Mouse (Mus musculus) kidney, postnatal 25 days (tissue): ENCODE measurements at regions not wholly inside any gene's neighbourhood (a gene's known extent, or its start where the extent isn't known, plus 50 kb on each side); places are given as distances from the start of the nearest gene placed in this dataset.

ENCODE experiments used
- DNase-seq, 2 experiments: peaks; one replicate each; pipeline ENCODE4 v3.0.0; 2021; ENCODE audit warnings: mixed read lengths in 2 of 2

DNA sequence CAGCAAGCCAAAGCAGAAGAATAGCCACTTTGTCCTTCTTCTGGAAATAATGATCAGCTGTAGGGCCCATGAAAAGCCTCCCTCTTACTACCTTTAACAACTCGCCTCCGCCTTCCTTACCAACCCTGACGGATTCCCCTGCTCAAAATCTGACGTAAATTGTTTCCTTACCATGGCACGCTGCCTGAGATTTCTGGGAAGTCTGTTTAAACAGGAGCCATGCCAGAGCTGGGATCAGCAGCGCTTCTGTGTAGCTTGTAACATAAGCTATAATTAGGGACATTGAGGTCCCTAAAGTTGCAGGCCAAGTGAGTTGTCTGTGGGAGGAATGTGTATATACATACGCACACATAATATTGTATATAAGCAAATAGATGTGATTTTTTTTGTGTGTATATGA, 484.6 kb downstream of the Gsdmc2 start:
- DNase-seq = peak; percentile 4 to 35

DNA sequence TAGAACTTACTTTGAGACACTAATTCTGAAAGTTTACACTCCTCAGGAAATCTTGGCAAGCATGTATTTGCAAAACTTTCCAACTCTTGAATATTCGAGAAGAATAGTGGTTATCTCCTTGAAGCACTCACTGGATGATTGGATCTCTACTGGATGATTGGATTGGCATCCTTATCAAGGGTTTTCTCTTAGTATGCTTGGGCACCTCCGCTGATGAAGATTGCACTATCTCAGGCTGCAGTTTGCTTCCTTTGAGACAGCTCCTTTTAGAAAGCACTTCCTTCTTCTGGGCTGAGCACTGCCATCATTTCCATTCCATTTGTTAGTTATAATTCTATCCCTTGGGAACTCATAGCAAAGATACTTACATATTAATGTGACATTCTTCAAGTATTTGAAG, 503.2 kb downstream of the Gsdmc2 start:
- DNase-seq = no peak

DNA sequence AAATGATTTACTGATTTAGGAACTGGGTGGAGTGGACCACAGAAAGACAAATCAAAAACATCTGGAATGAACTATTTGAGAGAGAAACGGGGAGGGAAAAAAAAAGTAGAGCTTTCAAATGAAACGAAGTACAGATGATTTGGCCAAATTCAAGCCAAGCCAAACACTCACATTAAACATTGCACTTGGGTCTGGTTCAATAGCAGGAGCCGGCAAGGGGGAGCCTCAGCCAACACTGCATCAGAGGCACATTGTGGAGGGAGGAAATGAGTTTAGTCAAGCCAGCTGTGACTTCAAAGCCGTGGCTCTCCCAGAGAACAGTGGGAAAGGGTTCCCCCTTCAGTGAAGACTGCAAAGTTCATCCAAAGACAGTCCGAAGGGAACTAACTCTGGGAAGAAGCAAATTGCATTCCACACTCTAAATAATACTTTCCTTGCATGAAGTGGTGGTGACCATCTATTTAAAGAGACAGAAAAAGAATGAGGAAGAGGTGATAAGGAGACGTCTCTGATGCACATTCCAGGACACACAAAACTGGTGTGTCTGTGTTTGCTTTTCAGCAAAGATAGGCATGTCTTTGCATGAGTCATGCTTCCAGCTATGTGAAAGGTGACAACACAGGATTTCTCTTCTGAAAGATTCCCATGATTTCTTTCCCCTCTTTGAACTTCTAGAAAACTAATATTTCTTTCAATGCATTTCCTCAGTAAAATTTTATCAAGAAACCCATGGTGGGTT, 504.5 kb downstream of the Gsdmc2 start:
- DNase-seq = peak; percentile 33 to 54

DNA sequence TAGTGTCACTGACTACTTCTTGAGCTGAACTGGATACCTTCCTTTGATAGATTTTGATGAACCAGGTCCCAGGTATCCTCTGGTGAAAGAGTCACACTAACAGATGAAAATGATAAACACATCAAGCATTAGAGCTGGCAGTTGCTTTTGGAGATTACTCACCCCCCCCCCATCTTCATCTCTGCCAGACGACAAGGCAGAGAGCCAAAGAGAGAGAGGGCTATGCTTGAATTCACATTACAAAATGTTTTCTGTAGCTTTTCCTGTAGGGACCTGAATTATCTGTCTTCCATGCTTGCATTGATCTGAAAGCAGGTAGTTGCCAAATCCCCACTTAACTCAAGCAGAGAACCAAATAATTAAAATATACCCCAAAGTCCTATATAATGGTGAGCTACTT, 525.3 kb downstream of the Gsdmc2 start:
- no peak for DNase-seq

DNA sequence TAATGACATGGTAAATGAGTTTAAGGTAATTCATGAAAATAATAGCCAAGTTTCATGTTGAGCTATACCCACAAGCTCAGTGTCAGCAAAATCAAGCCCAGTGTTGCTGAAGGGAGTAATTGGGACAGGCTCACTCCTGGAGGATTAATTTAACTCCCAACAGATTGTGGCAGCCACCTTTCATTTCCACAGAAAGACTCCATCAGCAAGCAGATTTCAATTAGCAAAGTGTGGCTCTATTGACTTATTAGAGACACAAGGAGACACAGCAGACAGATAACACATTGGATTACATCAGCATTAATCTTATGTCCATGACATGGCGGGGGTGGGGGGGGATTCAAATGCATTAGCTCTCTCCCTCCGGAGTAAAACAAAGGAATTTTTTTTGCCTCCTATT, 534.6 kb downstream of the Gsdmc2 start:
- no peak for DNase-seq

DNA sequence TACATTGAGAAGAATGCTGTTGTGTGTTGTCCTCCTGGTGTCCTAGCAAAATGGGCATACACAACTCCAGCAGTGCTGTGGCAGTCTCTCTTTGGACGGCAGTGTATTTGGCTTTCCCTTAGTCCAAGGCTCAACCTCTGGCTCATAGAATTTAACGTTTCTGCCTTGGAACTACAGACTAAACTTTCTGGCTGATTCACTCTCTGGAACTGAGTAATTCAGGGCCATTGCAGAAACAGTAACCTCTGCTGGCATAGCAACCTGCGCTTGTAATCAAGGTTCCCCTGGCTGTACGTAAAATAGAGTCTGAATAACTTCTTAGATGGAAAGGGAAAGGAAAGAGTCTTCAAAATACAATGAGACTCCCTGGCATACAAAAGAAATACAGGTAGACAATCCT, 545.7 kb downstream of the Gsdmc2 start:
- no peak for DNase-seq

DNA sequence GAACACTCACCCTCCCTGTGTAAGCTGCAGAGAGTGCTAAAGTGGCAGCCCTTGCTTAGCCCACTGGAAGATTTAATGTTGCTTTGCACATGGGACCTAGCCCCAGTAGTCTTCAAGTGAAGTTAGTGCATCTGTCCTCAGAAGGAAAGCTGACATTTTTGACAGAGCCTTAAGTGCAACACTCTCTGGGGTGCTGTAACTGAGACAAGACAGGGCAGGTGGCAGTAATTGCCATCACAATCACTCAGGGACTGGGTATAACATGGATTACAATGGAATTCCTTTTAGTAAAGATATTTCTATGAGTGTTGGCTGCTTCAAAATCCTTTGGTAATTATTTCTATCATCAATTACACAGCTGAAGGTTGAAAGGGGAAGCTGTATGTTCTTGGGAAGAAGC, 556.4 kb downstream of the Gsdmc2 start:
- DNase-seq = no peak

DNA sequence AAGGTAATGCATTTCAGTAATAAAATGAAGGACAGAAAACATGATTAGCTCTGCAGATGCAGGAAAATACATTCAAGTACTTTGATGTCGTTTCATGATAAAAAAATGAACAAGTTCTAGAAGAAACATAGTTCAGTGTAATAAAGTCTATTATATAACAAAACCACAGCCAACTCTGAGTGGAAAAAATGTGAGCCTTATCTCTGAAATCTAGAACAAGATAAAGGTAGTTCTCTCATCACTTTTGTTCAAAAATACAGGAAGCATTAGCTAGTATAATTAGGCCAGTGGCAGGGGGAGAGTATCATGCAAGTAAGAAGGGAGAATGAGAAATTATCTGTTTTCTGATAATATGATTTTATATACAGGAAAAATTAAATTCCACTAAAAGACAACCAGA, 559.0 kb downstream of the Gsdmc2 start:
- DNase-seq = no peak

DNA sequence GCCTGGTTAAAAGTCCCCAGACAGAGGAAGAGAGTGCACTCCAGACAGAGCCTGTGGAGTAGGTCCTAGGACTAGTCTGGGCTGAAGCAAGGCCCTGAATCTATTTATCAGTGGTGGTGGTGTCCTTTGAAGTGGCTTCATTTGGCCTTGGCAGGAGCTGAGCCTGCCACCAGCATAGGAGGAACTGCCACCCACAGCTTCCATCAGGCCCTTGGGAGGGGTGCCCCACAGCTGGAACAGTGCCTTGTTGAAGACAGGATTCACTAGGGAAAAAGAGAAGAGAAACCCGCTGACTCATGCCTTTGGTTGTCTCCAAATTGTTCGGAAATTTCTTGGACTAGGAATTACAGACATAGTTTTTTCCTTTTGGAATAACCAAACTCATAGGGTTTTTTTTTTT, 574.6 kb downstream of the Gsdmc2 start:
- no peak for DNase-seq

DNA sequence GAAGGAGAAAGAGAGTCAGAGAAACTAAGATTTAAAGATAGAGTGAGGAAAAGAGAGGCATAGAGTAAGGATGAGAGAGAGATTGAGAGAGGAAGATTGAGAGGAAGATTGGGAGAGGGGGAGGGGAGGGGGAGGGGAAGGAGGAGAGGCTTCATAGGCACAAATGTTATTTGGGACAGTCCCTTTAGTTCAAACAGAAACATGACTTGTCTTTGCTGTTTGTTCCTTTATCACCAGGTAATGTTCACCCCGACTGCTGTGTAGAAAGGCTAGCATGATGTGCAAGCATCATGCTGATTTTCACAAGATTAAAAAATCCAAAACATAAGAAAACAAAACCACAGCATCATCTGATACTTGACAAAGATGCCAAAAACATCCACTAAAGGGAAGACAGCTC, 579.1 kb downstream of the Gsdmc2 start:
- no peak for DNase-seq

DNA sequence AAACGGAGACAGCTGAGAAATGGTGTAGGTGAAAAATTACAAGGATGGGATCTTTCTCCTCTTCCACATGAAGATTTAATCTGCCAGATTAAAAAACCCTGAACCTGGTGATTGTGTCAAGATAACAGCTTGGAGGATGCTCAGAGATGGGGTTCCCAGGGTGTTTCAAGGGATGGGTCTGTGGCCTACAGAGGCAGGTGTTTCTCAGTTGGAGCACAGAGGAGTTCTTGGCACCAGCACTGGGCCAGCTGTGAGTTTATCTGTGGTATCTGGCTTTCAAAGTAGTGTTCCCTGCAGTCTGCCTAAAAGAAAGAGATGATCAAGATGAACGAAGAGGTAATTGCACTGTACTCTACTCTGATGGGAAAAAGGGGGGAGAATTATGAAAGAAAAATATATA, 589.2 kb downstream of the Gsdmc2 start:
- DNase-seq = no peak

DNA sequence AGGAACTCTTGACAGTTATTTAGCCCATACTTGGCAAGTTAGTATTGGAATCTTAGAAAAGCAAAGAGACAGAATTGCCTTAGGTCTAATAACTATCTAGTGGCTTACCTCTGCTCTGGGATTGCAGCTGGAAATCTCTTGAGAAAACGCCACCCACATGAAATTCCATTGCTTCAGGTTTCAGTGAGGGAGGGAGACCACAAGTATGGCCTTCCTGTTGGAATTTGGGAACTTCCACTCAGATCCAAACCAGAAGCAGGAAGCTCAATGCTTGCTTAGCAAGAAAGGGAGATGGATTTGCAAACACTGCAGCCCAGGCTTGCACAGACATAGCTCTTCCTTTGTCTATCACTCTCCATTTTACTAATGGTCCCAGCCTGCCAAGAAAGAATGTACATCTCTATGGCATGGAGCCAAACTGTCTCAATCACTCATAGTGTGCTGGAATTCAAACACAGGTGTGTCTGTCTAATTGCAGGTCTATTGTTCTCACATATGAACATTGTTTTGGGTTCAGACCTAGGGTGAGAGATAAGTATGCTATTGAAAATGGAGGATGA, 592.1 kb downstream of the Gsdmc2 start:
- no peak for DNase-seq

DNA sequence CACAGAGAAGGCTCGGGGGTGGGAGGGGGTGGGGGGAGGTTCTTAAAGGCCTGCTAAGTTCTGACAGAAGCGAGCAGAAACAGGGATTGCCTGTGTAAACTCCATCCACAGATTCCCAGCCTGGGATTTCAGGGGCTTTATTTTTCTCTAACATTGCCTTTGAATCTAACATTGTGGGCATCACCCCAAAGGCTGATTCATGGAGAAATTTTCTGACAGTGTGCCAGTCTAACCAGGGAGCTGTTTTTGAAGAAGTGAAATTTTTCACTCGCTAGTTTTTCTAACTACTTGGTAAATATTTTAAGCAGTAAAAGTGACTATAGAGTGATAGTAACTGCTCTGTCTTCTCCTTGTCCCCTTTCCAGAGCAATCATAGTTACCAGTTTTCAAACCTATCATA, 606.4 kb downstream of the Gsdmc2 start:
- DNase-seq = no peak

DNA sequence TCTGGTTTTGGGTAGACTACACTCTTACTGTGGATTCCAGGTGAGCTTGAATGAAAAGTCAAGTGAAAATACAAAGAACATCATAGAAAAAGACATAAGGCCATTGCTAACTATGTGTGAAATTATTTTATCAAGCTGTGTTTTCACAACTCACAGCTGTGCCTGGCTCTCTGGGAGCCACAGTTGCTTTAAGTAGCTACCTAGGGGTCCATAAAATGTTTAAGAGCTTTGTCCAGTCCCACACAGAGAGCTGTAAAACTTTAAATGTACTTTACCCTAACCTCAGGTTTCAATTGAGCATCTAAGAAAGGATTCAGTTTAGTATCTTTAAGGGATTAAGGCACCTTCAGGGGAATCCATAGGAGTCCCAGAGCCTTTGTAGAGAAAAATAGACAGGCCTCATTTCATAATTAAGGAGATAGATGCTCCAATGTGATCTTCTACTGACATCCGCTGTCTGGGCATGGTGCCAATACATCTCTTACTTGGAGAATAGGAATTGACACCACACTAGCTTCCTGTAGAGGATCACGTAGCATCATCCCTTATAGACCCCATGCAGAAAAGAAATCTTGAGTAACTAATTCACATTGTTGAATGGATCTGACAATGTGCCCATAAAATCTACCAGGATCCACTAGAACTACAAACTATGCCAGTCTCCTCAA, 626.5 kb downstream of the Gsdmc2 start:
- no peak for DNase-seq

DNA sequence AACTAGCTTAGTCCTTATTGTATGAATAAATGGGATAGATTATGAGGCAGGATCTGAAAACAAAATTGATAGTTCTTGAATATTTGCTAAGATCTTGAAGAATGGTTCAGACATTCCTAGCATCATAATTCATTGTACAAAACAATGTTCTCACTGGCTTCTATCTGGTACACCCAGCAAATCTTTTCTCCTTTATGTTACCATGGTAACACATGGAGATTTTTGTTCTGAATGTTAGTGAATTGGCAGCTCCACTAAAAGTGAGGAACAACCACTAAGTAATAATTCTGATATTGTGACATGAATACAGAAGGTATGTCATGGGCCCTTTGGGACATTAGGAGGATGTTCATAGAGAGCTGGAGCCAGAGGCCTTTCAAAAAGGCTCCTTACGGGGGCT, 639.8 kb downstream of the Gsdmc2 start:
- no peak for DNase-seq

DNA sequence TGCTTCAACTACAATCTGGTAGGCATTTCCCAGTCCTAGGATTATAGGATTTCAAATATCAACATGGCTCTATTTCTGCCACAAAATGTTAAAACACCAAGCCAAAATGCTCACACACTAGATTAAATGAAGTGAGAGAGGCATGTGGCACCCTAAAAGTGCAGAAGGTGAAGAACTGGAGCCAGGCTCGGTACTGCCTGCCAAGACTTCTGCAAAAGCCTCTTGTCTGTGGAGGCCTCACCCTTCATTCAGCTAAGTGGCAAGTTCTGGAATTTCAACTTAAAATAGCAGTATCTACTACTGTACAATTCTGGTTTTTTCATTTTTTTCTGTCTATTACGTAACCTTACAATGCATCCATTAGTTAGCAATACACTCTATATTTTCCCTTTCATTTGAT, 649.9 kb downstream of the Gsdmc2 start:
- DNase-seq = no peak

DNA sequence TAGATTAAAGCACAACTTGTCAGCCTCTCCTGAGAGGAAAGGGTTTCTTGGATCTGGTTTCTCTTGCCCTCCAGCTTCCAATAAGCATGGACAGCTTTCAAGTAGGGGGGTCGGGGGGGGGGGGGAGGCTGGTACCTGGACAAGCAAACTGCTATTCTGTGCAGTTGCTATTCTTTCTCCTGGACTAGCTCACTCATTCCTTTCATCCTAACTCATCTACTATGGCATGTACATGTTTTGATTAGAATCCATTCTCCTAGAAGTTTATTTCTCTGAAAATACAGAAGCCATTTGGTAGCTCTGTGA, 650.5 kb downstream of the Gsdmc2 start:
- DNase-seq = no peak

DNA sequence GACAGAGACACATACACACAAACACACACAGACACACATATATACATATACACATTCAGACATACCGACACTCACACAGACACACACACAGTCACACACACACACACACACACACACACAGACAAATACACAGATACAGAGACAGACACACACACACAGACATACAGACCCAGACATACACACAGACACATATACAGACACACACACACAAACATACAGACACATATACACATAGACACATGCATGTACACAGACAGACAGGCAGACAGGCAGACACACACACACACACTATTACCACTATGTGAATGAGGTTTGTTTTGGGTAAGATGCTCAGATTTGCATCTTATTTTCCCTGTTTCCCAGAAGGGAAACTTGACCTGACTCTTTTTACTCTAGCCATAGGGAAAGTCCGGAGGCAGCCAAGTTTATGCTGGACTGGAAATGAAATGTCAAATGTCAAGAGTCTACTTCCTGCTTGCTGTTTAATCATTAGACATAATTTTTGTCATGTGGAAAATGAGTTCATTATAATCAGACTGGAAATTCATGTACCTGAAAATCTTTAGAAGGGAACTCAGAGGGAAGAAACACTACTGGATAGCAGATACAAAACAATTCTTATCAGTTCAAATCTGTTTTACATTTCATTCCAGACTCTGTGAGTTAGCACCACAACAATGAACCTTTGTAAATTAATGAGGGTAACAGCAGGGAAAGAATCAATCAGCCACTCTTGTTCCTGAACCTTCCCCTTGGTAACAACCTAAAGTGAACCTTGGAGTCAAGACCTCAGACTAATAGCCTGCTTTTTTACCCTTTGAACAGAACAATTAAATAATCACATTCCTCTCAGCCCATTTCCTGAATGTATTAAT, 651.1 kb downstream of the Gsdmc2 start:
- peak in 1 of 2 experiments; percentile 33 for DNase-seq

DNA sequence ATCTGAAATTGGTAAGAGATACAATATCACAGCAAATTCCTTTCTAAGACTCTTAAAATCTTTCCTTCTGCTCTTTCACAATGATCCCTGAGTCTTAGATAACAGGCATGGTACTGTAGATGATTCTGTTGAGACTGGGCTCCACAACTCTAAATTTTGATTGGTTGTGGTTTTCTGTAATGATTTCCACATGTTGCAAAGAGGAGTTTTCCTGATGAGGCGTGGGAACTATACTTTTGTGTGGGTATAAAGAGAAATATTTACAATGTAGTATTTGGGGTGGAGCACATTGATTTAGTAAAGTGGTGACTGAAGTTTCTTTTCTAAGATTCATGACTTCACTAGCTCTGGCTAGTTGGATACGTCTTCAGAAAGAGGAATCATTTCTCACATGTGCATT, 653.2 kb downstream of the Gsdmc2 start:
- no peak for DNase-seq

DNA sequence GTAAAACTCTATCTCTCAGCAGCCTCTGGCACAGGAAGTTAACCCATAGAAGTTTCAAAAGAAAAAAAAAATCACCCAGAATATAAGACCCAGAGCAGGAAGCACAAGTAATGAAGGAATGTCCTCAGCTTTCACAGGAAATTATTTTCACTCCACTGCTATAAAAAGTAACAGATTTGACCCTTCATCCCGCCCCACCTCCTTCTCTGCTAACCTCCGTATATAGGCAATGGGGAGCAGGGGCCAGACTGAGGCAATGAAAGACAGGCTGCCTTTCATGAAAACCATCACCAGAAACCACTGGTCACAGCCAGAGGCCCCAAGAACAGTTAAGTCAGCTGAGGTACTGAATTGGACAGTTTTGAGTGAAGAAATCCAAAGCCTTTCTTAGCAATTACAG, 654.9 kb downstream of the Gsdmc2 start:
- DNase-seq = no peak

DNA sequence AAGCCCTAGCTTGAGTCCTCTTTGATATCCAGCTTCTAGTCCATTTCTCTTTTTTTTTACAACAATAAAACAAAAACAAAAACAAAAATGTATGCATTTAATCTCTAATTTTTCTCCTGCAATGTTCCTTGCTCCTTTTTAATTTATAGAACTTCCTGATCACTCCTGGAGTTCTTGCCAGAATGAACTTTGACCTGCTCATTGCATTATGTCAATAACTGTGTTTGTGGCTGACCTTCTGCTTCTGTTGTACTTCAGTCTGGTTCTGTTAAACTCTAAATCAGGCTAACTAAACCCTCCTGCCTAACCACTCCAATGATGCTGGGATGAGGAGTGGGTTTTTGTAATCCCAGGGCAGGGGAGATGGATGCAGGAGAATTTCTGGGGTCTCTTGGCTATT, 674.0 kb downstream of the Gsdmc2 start:
- no peak for DNase-seq

DNA sequence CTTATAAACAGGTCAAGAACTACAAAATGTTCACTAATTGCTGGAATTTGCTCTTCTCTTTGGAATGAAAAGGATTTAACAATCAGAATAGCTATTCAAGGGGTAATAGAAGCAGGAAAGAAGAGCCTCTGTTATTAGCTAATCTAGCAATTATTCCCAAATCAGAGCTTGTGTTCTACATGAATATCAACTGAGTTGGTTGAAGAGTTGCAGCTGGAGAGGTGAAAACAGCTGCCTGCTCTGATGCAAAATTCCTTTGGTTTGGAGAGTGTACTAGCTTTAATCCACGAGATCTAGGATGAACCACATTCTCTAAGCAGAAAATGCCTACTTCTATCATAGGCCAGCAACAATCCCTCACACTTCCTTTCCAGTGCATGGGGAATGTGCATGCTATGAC, 674.8 kb downstream of the Gsdmc2 start:
- DNase-seq = no peak

DNA sequence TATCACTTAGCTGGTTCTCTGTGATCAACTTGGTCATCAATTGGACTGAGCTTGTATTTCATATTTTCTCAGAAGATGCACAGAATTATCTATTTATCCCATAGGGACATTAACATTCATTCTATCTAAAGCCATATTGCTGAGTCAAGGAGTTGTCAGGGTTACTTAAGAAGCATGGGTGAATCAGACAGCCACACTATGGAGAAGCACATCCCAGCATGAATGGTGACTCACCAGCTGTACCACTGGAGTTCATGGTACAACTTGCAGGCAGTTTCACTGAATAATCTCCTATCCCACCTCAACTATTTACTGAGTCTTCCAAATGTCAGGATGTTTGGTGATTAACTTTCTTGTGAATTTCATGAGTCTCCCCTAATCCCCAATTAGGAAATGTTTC, 678.6 kb downstream of the Gsdmc2 start:
- DNase-seq = no peak
